Mouse (Mus musculus) spleen, adult 2 months (tissue): ENCODE data around the gene Gm42688. TPM values are rescaled to one million over a fixed set of nuclear protein-coding genes. Genes with fewer than 3 reads are reported as not detected.

Experiments used
- DNase-seq, 2 experiments: peaks; one replicate each; pipeline versions ENCODE4 v3.0.0 to v3.0.0-alpha.2; 2012 to 2021; ENCODE audit warnings: low spot score in 2 of 2, low read depth in 1 of 2
- H3K27ac ChIP-seq: fragments of 200-500 bp; 2 replicates; pipeline ENCODE4 v1.5.1; 2012; ENCODE audit warnings: low read length, inconsistent platforms; ENCODE audit not compliant: insufficient read depth
- H3K27me3 ChIP-seq: fragments of 200-500 bp; 2 replicates; pipeline ENCODE4 v1.6.1; 2012; ENCODE audit warnings: mild to moderate bottlenecking, moderate library complexity, low read length, inconsistent platforms; ENCODE audit not compliant: control insufficient read depth, insufficient read depth
- H3K36me3 ChIP-seq: fragments of 200-500 bp; 2 replicates; pipeline ENCODE4 v1.6.1; 2012; ENCODE audit warnings: mild to moderate bottlenecking, low read length, inconsistent platforms; ENCODE audit not compliant: control insufficient read depth, insufficient read depth
- H3K4me1 ChIP-seq: fragments of 200-500 bp; 2 replicates; pipeline ENCODE4 v1.6.1; 2011; ENCODE audit warnings: inconsistent platforms; ENCODE audit not compliant: control insufficient read depth, insufficient read depth, insufficient read length
- H3K4me3 ChIP-seq: fragments of 200-500 bp; 2 replicates; pipeline ENCODE4 v1.5.1; 2011; ENCODE audit warnings: mild to moderate bottlenecking, inconsistent platforms; ENCODE audit not compliant: insufficient read depth, insufficient read length; ENCODE audit errors: extremely low read depth
- CTCF ChIP-seq: fragments of 200-500 bp; IDR thresholded peaks from 2 replicates; pipeline ENCODE4 v1.5.1; 2011; ENCODE audit warnings: mild to moderate bottlenecking, inconsistent platforms; ENCODE audit not compliant: insufficient read depth, insufficient read length, insufficient replicate concordance; ENCODE audit errors: extremely low read depth
- POLR2A ChIP-seq: fragments of 200-500 bp; IDR thresholded peaks from 2 replicates; pipeline ENCODE4 v1.6.1; 2011; ENCODE audit warnings: low read depth, low read length, inconsistent platforms
- WGBS: fragments of 180-500 bp; shearing (Covaris S2); methylation state at CpG from one replicate; pipeline ENCODE4 v1.1.7; 2018; 5-methylcytosine and 5-hydroxymethylcytosine counted together
- polyA plus RNA-seq: library from polyadenylated mRNA; depleted of rRNA; stranded (reverse); fragments of >200 nt; gene quantifications from 2 replicates; pipeline ENCODE4 v1.2.3, GENCODE M21; 2012

The Gm42688 gene
- polyA plus RNA-seq, 1 experiment, result 6.5 TPM

DNA sequence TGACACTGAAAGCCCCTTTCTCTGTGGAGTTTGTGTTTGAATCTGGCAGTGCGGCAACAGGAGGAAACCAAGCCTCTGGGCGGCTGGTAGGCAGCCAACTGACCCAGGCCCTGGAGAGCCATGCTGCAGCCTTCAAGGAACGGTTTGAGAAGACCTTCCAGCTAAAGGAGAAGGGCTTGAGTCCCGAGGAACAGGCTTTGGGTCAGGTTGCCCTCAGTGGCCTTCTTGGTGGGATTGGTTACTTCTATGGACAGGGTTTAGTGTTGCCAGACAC, 15.7 kb downstream of the Gm42688 start:
- Histone ChIP-seq H3K4me3 (no peak overlapping the region), H3K27me3 (no peaks in the 10 kb centered on the region), H3K27ac (no peak overlapping the region), H3K4me1 (peaks cover 19% of the 10 kb centered on the region), H3K36me3 (peaks cover 2% of the 10 kb centered on the region)
- TF ChIP-seq POLR2A (no peak), CTCF (no peak)
- 91% methylated on average over 4 of the region's 4 CpGs for whole genome bisulfite sequencing
- no peak for DNase-seq

DNA sequence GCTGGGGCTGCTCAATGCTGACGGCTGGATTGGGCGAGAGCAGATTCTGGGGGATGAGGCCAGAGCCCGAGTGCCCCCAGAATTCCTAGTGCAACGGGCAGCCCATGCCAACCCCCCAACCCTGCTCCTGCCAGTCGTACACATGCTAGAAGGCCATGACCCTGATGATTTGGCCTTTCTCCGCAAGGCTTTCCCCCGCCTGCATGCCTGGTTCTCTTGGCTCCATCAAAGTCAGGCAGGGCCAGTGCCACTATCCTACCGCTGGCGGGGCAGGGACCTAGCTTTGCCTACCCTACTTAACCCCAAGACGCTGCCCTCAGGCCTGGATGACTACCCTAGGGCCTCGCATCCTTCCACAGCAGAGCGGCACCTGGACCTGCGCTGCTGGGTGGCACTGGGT, 16.2 kb downstream of the Gm42688 start:
- Histone ChIP-seq H3K27me3 (no peaks in the 10 kb centered on the region), H3K36me3 (peaks cover 2% of the 10 kb centered on the region), H3K4me3 (no peak overlapping the region), H3K27ac (no peak overlapping the region), H3K4me1 (peaks cover 22% of the 10 kb centered on the region)
- 96% methylated on average over 13 of the region's 13 CpGs for WGBS
- TF ChIP-seq POLR2A, result no peak
- no peak for TF ChIP-seq CTCF
- DNase-seq, result no peak

DNA sequence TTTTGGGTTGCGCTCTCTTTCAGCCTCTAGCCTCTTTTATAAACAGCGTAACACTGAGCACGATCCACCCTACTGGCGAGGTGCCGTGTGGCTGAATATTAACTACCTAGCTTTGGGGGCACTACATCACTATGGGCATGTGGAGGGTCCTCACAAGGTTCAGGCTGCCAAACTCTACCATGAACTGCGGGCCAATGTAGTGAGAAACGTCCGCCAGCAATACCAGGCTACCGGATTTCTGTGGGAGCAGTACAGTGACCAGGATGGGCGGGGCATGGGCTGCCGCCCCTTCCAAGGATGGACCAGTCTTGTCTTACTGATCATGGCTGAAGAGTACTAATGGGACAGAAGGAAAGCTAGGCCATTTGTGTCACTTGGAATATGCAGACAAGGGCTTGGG, 17.0 kb downstream of the Gm42688 start:
- no peak for TF ChIP-seq CTCF
- Histone ChIP-seq H3K36me3 (peaks cover 2% of the 10 kb centered on the region), H3K27me3 (no peaks in the 10 kb centered on the region), H3K27ac (no peak overlapping the region), H3K4me3 (no peak overlapping the region), H3K4me1 (peaks cover 22% of the 10 kb centered on the region)
- 92% methylated on average over 11 of the region's 11 CpGs for WGBS
- DNase-seq, result no peak

- peaks cover 2% of the 10 kb centered on the region for H3K36me3 ChIP-seq
- H3K27ac ChIP-seq, result no peak overlapping the region
- H3K4me3 ChIP-seq, result no peak overlapping the region
- no peaks in the 10 kb centered on the region for H3K27me3 ChIP-seq
- TF ChIP-seq POLR2A, result no peak
- TF ChIP-seq CTCF, result no peak
- H3K4me1 ChIP-seq, result peaks cover 24% of the 10 kb centered on the region
- DNase-seq, result no peak
- 55% methylated on average over 14 of the region's 14 CpGs for WGBS
Observed at GRCm38 (mm10) chr6:83118825-83119733, 17.7 kb downstream of the Gm42688 start.

DNA sequence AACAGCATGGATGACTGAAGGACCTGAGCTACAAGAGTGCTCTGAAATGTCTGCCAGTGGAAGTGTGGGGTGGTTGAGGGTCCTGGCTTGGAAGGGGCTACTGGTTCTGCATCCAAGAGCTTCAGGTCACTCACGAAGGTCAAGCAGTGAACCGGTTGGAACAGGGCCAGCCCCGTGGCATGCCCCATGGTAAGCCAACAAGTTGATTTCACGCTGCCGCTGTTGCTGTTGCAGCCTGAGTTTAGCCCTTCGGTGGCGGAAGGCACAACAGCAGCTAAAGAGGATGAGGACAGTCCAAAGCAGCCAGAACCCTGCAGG, 18.3 kb downstream of the Gm42688 start:
- Histone ChIP-seq H3K4me1 (peaks cover 28% of the 10 kb centered on the region), H3K27ac (no peak overlapping the region), H3K36me3 (peaks cover 2% of the 10 kb centered on the region), H3K4me3 (no peak overlapping the region), H3K27me3 (no peaks in the 10 kb centered on the region)
- WGBS, result 44% methylated on average over 7 of the region's 7 CpGs
- no peak for DNase-seq
- TF ChIP-seq CTCF (no peak), POLR2A (no peak)

DNA sequence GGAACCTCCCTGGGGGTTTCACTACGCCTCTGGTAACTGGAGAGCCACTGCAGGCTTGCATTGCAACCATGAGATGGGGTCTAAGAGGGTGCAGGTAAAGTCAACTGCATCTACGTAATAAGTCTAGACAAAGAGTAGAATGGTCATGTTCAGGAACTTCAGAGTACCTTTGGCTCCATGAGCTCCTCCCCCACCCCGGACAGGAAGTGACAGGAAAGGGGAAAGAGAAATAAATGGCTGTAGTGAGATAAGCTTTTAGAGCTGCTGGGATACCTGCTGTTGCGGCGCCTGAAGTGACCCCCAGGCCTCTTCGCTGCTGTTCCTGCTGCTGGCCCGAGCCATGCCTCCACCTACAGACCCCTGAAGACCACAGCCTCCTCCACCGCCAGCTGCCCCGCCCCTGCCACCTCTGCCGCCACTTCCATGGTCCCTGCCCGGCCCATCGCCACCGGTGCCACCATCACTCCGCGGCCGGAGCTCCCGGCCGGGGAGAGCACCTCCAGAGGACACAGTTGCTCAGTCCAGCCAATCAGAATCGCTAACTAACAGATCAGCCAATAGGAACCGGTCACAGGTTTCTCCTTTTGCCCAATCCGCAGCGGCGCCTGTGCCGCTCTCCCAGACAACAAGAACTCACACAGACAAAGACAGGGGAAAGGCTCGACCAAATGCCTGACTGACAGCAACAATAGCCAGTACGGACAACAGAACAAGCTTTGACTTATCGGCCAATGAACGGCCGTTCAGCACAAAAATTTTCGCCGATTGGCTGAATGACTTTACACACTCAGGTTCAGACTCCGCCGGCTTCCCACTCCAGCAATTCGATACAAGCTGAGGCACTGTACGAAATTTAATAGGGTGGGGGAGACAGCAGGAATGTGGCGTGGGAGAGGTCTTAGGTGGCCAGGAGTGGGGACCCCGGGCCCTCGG, 19.8 kb downstream of the Gm42688 start, which contains the start of gene Wbp1:
Gene Wbp1 (minus strand): TSS at position 630 of the 933 bp plus-strand sequence.
- peak within 1 kb of the TSS; percentile 79 for H3K27ac ChIP-seq
- TF ChIP-seq CTCF, result no peak
- TF ChIP-seq POLR2A, result peak; percentile 64
- peaks cover 26% of the 10 kb centered on the region for H3K4me1 ChIP-seq

More for the DNA sequence above, 19.8 kb downstream of the Gm42688 start, which contains the start of gene Wbp1:
- peak; percentile 93 to 98 for DNase-seq
- Histone ChIP-seq H3K4me3 (peak within 1 kb of the TSS; percentile 83), H3K36me3 (peaks cover 2% of the 10 kb centered on the region), H3K27me3 (no peaks in the 10 kb centered on the region)
- under 1% methylated on average over 38 of the region's 38 CpGs for WGBS
